Mouse (Mus musculus) heart, postnatal 0 days (tissue): Measurements from ENCODE around the gene Crlf1. TPM values are rescaled to one million over a fixed set of nuclear protein-coding genes. Genes with fewer than 3 reads are reported as not detected.

Experiments used
- ATAC-seq: fragments of 200-750 bp; cut with Nextera tagmentation; 2 replicates; pipeline ENCODE4 v1.8.0; 2017; ENCODE audit warnings: low read depth, moderate number of reproducible peaks, moderate library complexity; ENCODE audit not compliant: insufficient read depth
- DNase-seq: peaks from one replicate; pipeline ENCODE4 v3.0.0-alpha.2; 2016; ENCODE audit warnings: low spot score
- H3K27ac ChIP-seq: fragments of 300-500 bp; sonication (generic); 2 replicates; pipeline ENCODE4 v1.5.1; 2014; ENCODE audit warnings: low read depth, mild to moderate bottlenecking
- H3K27me3 ChIP-seq: fragments of 300-500 bp; sonication (generic); 2 replicates; pipeline ENCODE4 v1.6.1; 2014; ENCODE audit warnings: low read length, mixed read lengths; ENCODE audit not compliant: control insufficient read depth, insufficient read depth
- H3K36me3 ChIP-seq: fragments of 300-500 bp; sonication (generic); replicated peaks from 2 replicates; pipeline ENCODE4 v1.6.1; 2014; ENCODE audit warnings: low read length, mixed read lengths; ENCODE audit not compliant: control insufficient read depth, insufficient read depth
- H3K4me1 ChIP-seq: fragments of 300-500 bp; sonication (generic); 2 replicates; pipeline ENCODE4 v1.6.1; 2014; ENCODE audit warnings: antibody characterized with exemption; ENCODE audit not compliant: control insufficient read depth, insufficient read depth
- H3K4me2 ChIP-seq: fragments of 300-500 bp; sonication (generic); 2 replicates; pipeline ENCODE4 v1.6.1; 2014; ENCODE audit warnings: low read depth, mild to moderate bottlenecking, low read length, moderate library complexity
- H3K4me3 ChIP-seq: fragments of 300-500 bp; sonication (generic); 2 replicates; pipeline ENCODE4 v1.5.1; 2014; ENCODE audit warnings: low read depth, low read length
- H3K9ac ChIP-seq: fragments of 300-500 bp; sonication (generic); replicated peaks from 2 replicates; pipeline ENCODE4 v1.6.1; 2014; ENCODE audit warnings: low read depth, low read length, mixed read lengths
- H3K9me3 ChIP-seq: fragments of 300-500 bp; sonication (generic); replicated peaks from 2 replicates; pipeline ENCODE4 v1.6.1; 2016; ENCODE audit warnings: low read length; ENCODE audit not compliant: control insufficient read depth
- CTCF ChIP-seq: IDR thresholded peaks from 2 replicates; pipeline ENCODE4 v1.5.1; 2016; ENCODE audit warnings: antibody characterized with exemption, control low read depth, low read depth
- EP300 ChIP-seq: IDR thresholded peaks from 2 replicates; pipeline ENCODE4 v1.6.1; 2016; ENCODE audit warnings: antibody characterized with exemption, low read depth
- WGBS: fragments of 180-500 bp; shearing (Covaris S2); extraction: QIAGEN DNeasy Blood & Tissue Kit; methylation state at CpG from one replicate; pipeline ENCODE4 v1.1.7; 2014; 5-methylcytosine and 5-hydroxymethylcytosine counted together
- polyA plus RNA-seq: library from polyadenylated mRNA; unstranded; fragments of >200 nt; fragmentation: Nextera tagmentation; extraction: Ambion mirVana; gene quantifications from 2 replicates; pipeline ENCODE4 v1.2.1, GENCODE M21; 2015
- total RNA-seq: library from RNA; depleted of rRNA; stranded (reverse); fragments of >200 nt; gene quantifications from 2 replicates; pipeline ENCODE4 v1.2.3, GENCODE M21; 2014; ENCODE audit warnings: low replicate concordance

Crlf1 gene
- total and polyA plus RNA-seq, 2 experiments from 2014 or later = 0.16 TPM; not detected in 1

GRCm38 (mm10) chr8:70538024-70538579, 45.1 kb downstream of the Crlf1 start:
- ATAC-seq = no peak
- peak overlapping the region; percentile 54 for H3K9ac ChIP-seq
- WGBS = 14% methylated on average over 24 of the region's 24 CpGs

DNA sequence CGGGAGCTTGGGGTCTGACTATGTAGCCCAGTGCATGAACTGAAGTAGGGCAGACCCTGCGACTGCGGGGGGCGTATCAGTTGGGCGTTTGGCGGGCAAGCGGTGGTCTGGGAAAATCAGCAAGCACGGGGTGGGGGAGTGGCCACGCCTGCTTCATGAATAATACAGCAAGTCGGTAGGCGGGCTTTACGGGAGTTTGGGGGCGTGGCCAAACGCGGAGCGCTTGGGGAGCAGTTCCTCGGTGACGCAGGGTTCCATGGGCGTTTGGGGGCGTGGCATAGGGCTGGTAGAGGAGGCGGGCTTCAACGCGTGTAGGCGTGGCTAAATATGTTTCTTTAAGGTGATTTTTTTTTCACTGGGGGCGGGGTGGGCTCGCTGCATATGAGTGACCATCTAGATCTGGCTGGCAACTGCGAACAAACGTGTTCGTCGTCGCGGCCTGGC, 45.7 kb downstream of the Crlf1 start:
- Histone ChIP-seq H3K4me1 (peaks cover 12% of the 10 kb centered on the region), H3K27me3 (no peaks in the 10 kb centered on the region), H3K36me3 (peaks cover 33% of the 10 kb centered on the region), H3K4me3 (peak overlapping the region; percentile 73), H3K4me2 (peak overlapping the region; percentile 88), H3K9me3 (no peaks in the 10 kb centered on the region), H3K27ac (peak overlapping the region; percentile 95), H3K9ac (peak overlapping the region; percentile 54; the same call in 1 of the 2 replicates)
- WGBS = under 1% methylated on average over 32 of the region's 32 CpGs
- DNase-seq (peak; percentile 98), ATAC-seq (peak; percentile 80)
- TF ChIP-seq EP300 (peak; percentile 46; the same call in 1 of the 2 replicates), CTCF (no peak)

More at GRCm38 (mm10) chr8:70538024-70538579, 45.1 kb downstream of the Crlf1 start:
- Histone ChIP-seq H3K27ac (peak overlapping the region; percentile 95), H3K4me2 (peak overlapping the region; percentile 88), H3K4me1 (peaks cover 12% of the 10 kb centered on the region), H3K4me3 (peak overlapping the region; percentile 73), H3K36me3 (peaks cover 38% of the 10 kb centered on the region), H3K9me3 (no peaks in the 10 kb centered on the region), H3K27me3 (no peaks in the 10 kb centered on the region)
- peak; percentile 52 for DNase-seq
- TF ChIP-seq EP300 (no peak), CTCF (no peak)

- TF ChIP-seq CTCF (no peak), EP300 (0 out of 2 replicates have a peak, but pooled peaks have one; percentile 3)
- Histone ChIP-seq H3K36me3 (peaks cover 27% of the 10 kb centered on the region), H3K27ac (peak within 1 kb of the TSS; percentile 95), H3K4me3 (peak within 1 kb of the TSS; percentile 73), H3K27me3 (no peaks in the 10 kb centered on the region), H3K4me1 (peaks cover 12% of the 10 kb centered on the region), H3K9ac (peak within 1 kb of the TSS; percentile 81), H3K9me3 (no peaks in the 10 kb centered on the region), H3K4me2 (peak within 1 kb of the TSS; percentile 88)
- DNase-seq (peak; percentile 100), ATAC-seq (peak; percentile 90)
- under 1% methylated on average over 52 of the region's 58 CpGs for WGBS
These were observed 46.3 kb downstream of the Crlf1 start, which contains the start of gene Ell for GRCm38 (mm10) chr8:70539077-70539813. Gene Ell, plus strand, starts transcription at chr8:70539457.

DNA sequence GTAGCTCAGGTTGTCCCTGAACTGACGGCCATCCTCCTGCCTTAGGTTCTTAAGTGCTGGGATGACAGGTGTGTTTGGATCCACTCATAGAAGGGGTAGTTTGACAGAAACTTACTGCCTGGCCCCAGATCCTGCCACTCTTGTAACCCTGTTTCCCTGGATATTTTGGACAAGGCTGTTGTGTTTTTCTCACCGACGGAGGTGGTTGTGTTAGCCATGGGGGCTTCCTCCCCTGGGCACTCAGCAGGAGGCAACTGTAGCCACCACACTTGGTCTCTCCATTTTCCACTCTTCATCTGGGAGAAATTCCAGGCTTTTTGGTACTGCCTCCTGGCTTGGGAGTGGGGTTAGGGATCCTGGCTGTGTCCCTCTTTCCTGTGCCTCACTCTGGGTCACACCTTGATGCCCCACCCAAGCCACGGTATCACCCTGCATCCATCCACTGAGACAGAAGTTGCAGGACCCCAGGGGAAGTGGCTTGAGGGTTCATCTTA, 47.1 kb downstream of the Crlf1 start:
- H3K4me3 ChIP-seq = peak overlapping the region; percentile 73
- no peaks in the 10 kb centered on the region for H3K9me3 ChIP-seq
- ATAC-seq (no peak), DNase-seq (no peak)
- peak overlapping the region; percentile 95 for H3K27ac ChIP-seq
- H3K27me3 ChIP-seq = no peaks in the 10 kb centered on the region
- H3K4me2 ChIP-seq = peak overlapping the region; percentile 88
- TF ChIP-seq CTCF (no peak), EP300 (no peak)
- H3K4me1 ChIP-seq = peaks cover 12% of the 10 kb centered on the region
- peaks cover 19% of the 10 kb centered on the region for H3K36me3 ChIP-seq
- H3K9ac ChIP-seq = peak overlapping the region; percentile 81
- WGBS = 2% methylated on average over 4 of the region's 4 CpGs

- Histone ChIP-seq H3K27ac (peak overlapping the region; percentile 95), H3K27me3 (no peaks in the 10 kb centered on the region), H3K9me3 (no peaks in the 10 kb centered on the region), H3K4me1 (peaks cover 12% of the 10 kb centered on the region), H3K9ac (peak overlapping the region; percentile 81), H3K36me3 (peaks cover 14% of the 10 kb centered on the region), H3K4me3 (peak overlapping the region; percentile 73), H3K4me2 (peak overlapping the region; percentile 88)
- DNase-seq (peak; percentile 47), ATAC-seq (no peak)
- 15% methylated on average over 7 of the region's 7 CpGs for WGBS
- TF ChIP-seq CTCF (no peak), EP300 (no peak)
These were observed 47.6 kb downstream of the Crlf1 start for GRCm38 (mm10) chr8:70540507-70541071.
